Mouse (Mus musculus): ENCODE measurements around the gene Erc2. TPM values are rescaled to one million over a fixed set of nuclear protein-coding genes. Genes with fewer than 3 reads are reported as not detected.

The Erc2 gene
- polyA plus RNA-seq, 1 experiment from 2014 or later, result 33.1 TPM

- Histone ChIP-seq H3K27me3 (replicated peaks) (no peaks in the 10 kb centered on the region), H3K9ac (no peak overlapping the region), H3K4me3 (no peak overlapping the region), H3K4me1 (no peaks in the 10 kb centered on the region), H3K4me2 (replicated peaks) (no peak overlapping the region), H3K27ac (no peak overlapping the region), H3K36me3 (no peaks in the 10 kb centered on the region), H3K9me3 (no peaks in the 10 kb centered on the region)
- ATAC-seq (ENCODE audit: low FRiP score, low read depth), result no peak
- WGBS, result 94% methylated on average over 3 of the region's 3 CpGs
These were observed 305.1 kb downstream of the Erc2 start for GRCm38 (mm10) chr14:27927369-27927768.

GRCm38 (mm10) chr14:27933533-27933932 lies 311.3 kb downstream of the Erc2 start:
- no peaks in the 10 kb centered on the region for H3K36me3 ChIP-seq
- H3K4me2 ChIP-seq (replicated peaks), result no peak overlapping the region
- H3K27me3 ChIP-seq (replicated peaks), result no peaks in the 10 kb centered on the region
- ATAC-seq (ENCODE audit: low FRiP score, low read depth), result no peak
- H3K27ac ChIP-seq, result no peak overlapping the region
- no peaks in the 10 kb centered on the region for H3K9me3 ChIP-seq
- H3K4me3 ChIP-seq, result no peak overlapping the region
- no peaks in the 10 kb centered on the region for H3K4me1 ChIP-seq
- WGBS, result 85% methylated on average over 1 of the region's 1 CpGs
- H3K9ac ChIP-seq, result no peak overlapping the region

GRCm38 (mm10) chr14:27935714-27936113 lies 313.5 kb downstream of the Erc2 start:
- ATAC-seq (ENCODE audit: low FRiP score, low read depth), result no peak
- H3K9me3 ChIP-seq, result no peaks in the 10 kb centered on the region
- WGBS, result 91% methylated on average over 3 of the region's 3 CpGs
- no peak overlapping the region for H3K27ac ChIP-seq
- no peak overlapping the region for H3K4me3 ChIP-seq
- H3K4me2 ChIP-seq (replicated peaks), result no peak overlapping the region
- no peaks in the 10 kb centered on the region for H3K27me3 ChIP-seq (replicated peaks)
- H3K9ac ChIP-seq, result no peak overlapping the region
- H3K36me3 ChIP-seq, result no peaks in the 10 kb centered on the region
- H3K4me1 ChIP-seq, result no peaks in the 10 kb centered on the region

- 71% methylated on average over 2 of the region's 2 CpGs for WGBS
- no peak overlapping the region for H3K4me2 ChIP-seq (replicated peaks)
- H3K4me3 ChIP-seq, result no peak overlapping the region
- no peaks in the 10 kb centered on the region for H3K4me1 ChIP-seq
- no peaks in the 10 kb centered on the region for H3K27me3 ChIP-seq (replicated peaks)
- no peaks in the 10 kb centered on the region for H3K36me3 ChIP-seq
- H3K9me3 ChIP-seq, result no peaks in the 10 kb centered on the region
- ATAC-seq (ENCODE audit: low FRiP score, low read depth), result no peak
- no peak overlapping the region for H3K27ac ChIP-seq
- H3K9ac ChIP-seq, result no peak overlapping the region
These were observed 315.7 kb downstream of the Erc2 start for GRCm38 (mm10) chr14:27937922-27938321.

GRCm38 (mm10) chr14:27945276-27945675 lies 323.0 kb downstream of the Erc2 start:
- no peak overlapping the region for H3K27ac ChIP-seq
- no peak overlapping the region for H3K4me2 ChIP-seq (replicated peaks)
- H3K27me3 ChIP-seq (replicated peaks), result no peaks in the 10 kb centered on the region
- ATAC-seq (ENCODE audit: low FRiP score, low read depth), result no peak
- H3K4me3 ChIP-seq, result no peak overlapping the region
- no peaks in the 10 kb centered on the region for H3K36me3 ChIP-seq
- no peaks in the 10 kb centered on the region for H3K9me3 ChIP-seq
- WGBS, result 28% methylated on average over 1 of the region's 1 CpGs
- H3K9ac ChIP-seq, result no peak overlapping the region
- no peaks in the 10 kb centered on the region for H3K4me1 ChIP-seq

- Histone ChIP-seq H3K4me3 (no peak overlapping the region), H3K27ac (no peak overlapping the region), H3K4me1 (no peaks in the 10 kb centered on the region), H3K27me3 (replicated peaks) (no peaks in the 10 kb centered on the region), H3K36me3 (no peaks in the 10 kb centered on the region), H3K4me2 (replicated peaks) (no peak overlapping the region), H3K9me3 (no peaks in the 10 kb centered on the region), H3K9ac (no peak overlapping the region)
- 60% methylated on average over 5 of the region's 5 CpGs for WGBS
- ATAC-seq (ENCODE audit: low FRiP score, low read depth), result no peak
These were observed 324.0 kb downstream of the Erc2 start for GRCm38 (mm10) chr14:27946211-27946610.

- ATAC-seq (ENCODE audit: low FRiP score, low read depth), result no peak
- Histone ChIP-seq H3K27ac (no peak overlapping the region), H3K27me3 (replicated peaks) (no peaks in the 10 kb centered on the region), H3K9me3 (no peaks in the 10 kb centered on the region), H3K9ac (no peak overlapping the region), H3K4me3 (no peak overlapping the region), H3K4me1 (no peaks in the 10 kb centered on the region), H3K4me2 (replicated peaks) (no peak overlapping the region), H3K36me3 (no peaks in the 10 kb centered on the region)
- 70% methylated on average over 8 of the region's 8 CpGs for WGBS
These were observed 326.2 kb downstream of the Erc2 start for GRCm38 (mm10) chr14:27948391-27948790.

- no peaks in the 10 kb centered on the region for H3K36me3 ChIP-seq
- no peak for ATAC-seq (ENCODE audit: low FRiP score, low read depth)
These were observed 331.6 kb downstream of the Erc2 start for GRCm38 (mm10) chr14:27953814-27954213.

GRCm38 (mm10) chr14:27956801-27957200 lies 334.6 kb downstream of the Erc2 start:
- Histone ChIP-seq H3K4me1 (no peaks in the 10 kb centered on the region), H3K36me3 (no peaks in the 10 kb centered on the region), H3K9ac (no peak overlapping the region), H3K4me3 (no peak overlapping the region), H3K27ac (no peak overlapping the region), H3K9me3 (no peaks in the 10 kb centered on the region), H3K27me3 (replicated peaks) (no peaks in the 10 kb centered on the region), H3K4me2 (replicated peaks) (no peak overlapping the region)
- 50% methylated on average over 2 of the region's 2 CpGs for WGBS
- ATAC-seq (ENCODE audit: low FRiP score, low read depth), result no peak

More at GRCm38 (mm10) chr14:27953814-27954213, 331.6 kb downstream of the Erc2 start:
- Histone ChIP-seq H3K27ac (no peak overlapping the region), H3K4me1 (no peaks in the 10 kb centered on the region), H3K9ac (no peak overlapping the region), H3K9me3 (no peaks in the 10 kb centered on the region), H3K27me3 (replicated peaks) (no peaks in the 10 kb centered on the region), H3K4me2 (replicated peaks) (no peak overlapping the region), H3K4me3 (no peak overlapping the region)

GRCm38 (mm10) chr14:27973701-27974100 lies 351.5 kb downstream of the Erc2 start:
- H3K9ac ChIP-seq, result no peak overlapping the region
- no peak overlapping the region for H3K27ac ChIP-seq
- no peak overlapping the region for H3K4me3 ChIP-seq
- H3K9me3 ChIP-seq, result no peaks in the 10 kb centered on the region
- no peak overlapping the region for H3K4me2 ChIP-seq (replicated peaks)
- H3K27me3 ChIP-seq (replicated peaks), result no peaks in the 10 kb centered on the region
- no peak for ATAC-seq (ENCODE audit: low FRiP score, low read depth)
- H3K36me3 ChIP-seq, result no peaks in the 10 kb centered on the region
- 88% methylated on average over 6 of the region's 6 CpGs for WGBS
- no peaks in the 10 kb centered on the region for H3K4me1 ChIP-seq

GRCm38 (mm10) chr14:27975661-27976060 lies 353.4 kb downstream of the Erc2 start:
- H3K9me3 ChIP-seq, result no peaks in the 10 kb centered on the region
- H3K9ac ChIP-seq, result no peak overlapping the region
- no peak overlapping the region for H3K4me2 ChIP-seq (replicated peaks)
- ATAC-seq (ENCODE audit: low FRiP score, low read depth), result no peak
- no peaks in the 10 kb centered on the region for H3K4me1 ChIP-seq
- no peaks in the 10 kb centered on the region for H3K36me3 ChIP-seq
- H3K27me3 ChIP-seq (replicated peaks), result no peaks in the 10 kb centered on the region
- no peak overlapping the region for H3K27ac ChIP-seq
- 67% methylated on average over 1 of the region's 1 CpGs for WGBS
- no peak overlapping the region for H3K4me3 ChIP-seq

- no peak for ATAC-seq (ENCODE audit: low FRiP score, low read depth)
- Histone ChIP-seq H3K27ac (no peak overlapping the region), H3K9me3 (no peaks in the 10 kb centered on the region), H3K27me3 (replicated peaks) (no peaks in the 10 kb centered on the region), H3K4me1 (no peaks in the 10 kb centered on the region), H3K4me2 (replicated peaks) (no peak overlapping the region), H3K36me3 (no peaks in the 10 kb centered on the region), H3K9ac (no peak overlapping the region), H3K4me3 (no peak overlapping the region)
- WGBS, result 75% methylated on average over 3 of the region's 3 CpGs
These were observed 362.5 kb downstream of the Erc2 start for GRCm38 (mm10) chr14:27984758-27985157.

- Histone ChIP-seq H3K27me3 (replicated peaks) (no peaks in the 10 kb centered on the region), H3K9me3 (no peaks in the 10 kb centered on the region), H3K9ac (no peak overlapping the region), H3K27ac (no peak overlapping the region), H3K4me3 (no peak overlapping the region), H3K36me3 (no peaks in the 10 kb centered on the region), H3K4me2 (replicated peaks) (no peak overlapping the region), H3K4me1 (no peaks in the 10 kb centered on the region)
- WGBS, result 65% methylated on average over 5 of the region's 5 CpGs
- ATAC-seq (ENCODE audit: low FRiP score, low read depth), result no peak
These were observed 363.0 kb downstream of the Erc2 start for GRCm38 (mm10) chr14:27985201-27985600.

Measured in neural tube, embryonic 12.5 days (tissue).